Mouse (Mus musculus) lung, adult 2 months (tissue): ENCODE data around the gene Dvl2.

Experiments used
- CTCF ChIP-seq: fragments of 200-500 bp; IDR thresholded peaks from 2 replicates; pipeline ENCODE4 v1.5.1; 2011; ENCODE audit warnings: mild to moderate bottlenecking, low read length, control low read depth; ENCODE audit not compliant: insufficient read depth
- POLR2A ChIP-seq: fragments of 200-500 bp; IDR thresholded peaks from 2 replicates; pipeline ENCODE4 v1.6.1; 2011; ENCODE audit warnings: low read depth, mild to moderate bottlenecking, control low read depth, low read length, borderline replicate concordance; ENCODE audit errors: extremely low read depth

- no peak for TF ChIP-seq CTCF
- no peak for TF ChIP-seq POLR2A
Measured at GRCm38 (mm10) chr11:70015677-70016076, 15.3 kb downstream of the Dvl2 start.
